Mouse (Mus musculus): Measurements from ENCODE around the gene Psmb8.
"Not testable (repeated sequence)": the region's sequence is repeated elsewhere in the genome, so short reads cannot be mapped to it uniquely, and the experiment has no call there.

Psmb8 gene

DNA sequence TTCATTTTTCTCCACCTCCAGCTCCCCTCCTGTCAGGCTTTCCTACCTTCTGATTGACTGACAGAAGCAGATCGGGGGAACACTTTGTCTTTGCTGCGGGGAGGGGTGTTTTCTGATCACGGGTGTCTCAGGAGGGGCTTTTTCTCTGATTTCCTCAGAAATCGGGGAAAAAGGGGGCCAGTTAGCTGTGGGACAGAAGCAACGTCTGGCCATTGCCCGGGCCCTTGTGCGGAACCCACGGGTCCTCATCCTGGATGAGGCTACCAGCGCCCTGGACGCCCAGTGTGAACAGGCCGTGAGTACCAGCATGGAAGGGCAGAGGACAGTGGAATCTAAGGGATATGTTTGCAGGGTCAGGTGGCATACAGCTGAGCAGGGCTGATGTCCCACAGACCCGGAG lies 17.7 kb downstream of the Psmb8 start:
- no peak for DNase-seq

DNA sequence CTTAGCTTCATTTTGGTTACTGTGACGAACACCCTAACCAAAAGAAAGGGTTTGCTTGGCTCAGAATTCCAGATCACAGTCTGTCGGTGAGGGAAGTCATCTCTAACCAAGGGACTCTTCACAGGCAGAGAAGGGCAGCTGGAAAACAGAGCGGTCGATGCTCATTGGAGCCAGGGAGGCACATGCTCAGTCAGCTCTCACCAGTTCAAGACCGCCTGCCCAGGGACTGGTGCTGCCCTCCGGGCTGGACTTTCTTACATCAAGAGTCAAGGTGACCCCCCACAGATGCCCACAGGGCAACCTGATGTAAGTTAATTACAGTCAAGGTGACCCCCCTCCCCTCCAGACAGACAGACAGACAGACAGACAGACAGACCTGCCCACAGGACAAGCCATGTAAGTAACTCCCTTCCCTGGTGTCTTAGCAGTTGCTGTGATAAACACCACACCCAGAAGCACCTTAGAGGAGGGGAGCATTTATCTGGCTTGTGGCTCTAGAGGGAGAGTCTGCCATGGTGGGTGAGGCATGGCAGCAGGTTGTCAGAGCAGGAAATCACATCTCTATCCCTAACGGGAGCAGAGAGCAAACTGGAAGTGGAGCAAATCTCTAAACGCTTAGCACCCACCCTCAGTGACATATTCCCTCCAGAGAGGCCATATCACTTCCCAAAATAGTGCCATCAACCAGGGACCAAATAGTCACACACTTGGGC lies 19.9 kb downstream of the Psmb8 start:
- DNase-seq: no peak

DNA sequence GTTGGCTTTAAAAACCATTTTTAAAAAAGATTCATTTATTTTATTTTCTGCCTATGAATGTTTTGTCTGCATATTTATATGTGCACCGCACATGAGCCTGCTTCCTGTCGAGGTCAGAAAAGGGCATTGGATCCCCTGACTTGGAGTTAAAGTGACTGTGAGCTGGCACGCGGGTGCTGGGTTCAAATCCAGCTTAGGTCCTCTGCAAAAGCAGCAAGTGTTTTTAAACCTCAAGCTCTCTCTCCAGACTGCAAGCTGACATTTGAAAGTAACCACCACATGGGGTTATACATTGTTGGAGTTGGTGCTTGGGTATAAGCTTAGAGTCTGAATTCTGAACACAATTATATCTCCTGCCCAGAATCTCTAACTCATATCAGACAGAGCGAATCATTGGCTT lies 20.5 kb downstream of the Psmb8 start:
- no peak for DNase-seq

DNA sequence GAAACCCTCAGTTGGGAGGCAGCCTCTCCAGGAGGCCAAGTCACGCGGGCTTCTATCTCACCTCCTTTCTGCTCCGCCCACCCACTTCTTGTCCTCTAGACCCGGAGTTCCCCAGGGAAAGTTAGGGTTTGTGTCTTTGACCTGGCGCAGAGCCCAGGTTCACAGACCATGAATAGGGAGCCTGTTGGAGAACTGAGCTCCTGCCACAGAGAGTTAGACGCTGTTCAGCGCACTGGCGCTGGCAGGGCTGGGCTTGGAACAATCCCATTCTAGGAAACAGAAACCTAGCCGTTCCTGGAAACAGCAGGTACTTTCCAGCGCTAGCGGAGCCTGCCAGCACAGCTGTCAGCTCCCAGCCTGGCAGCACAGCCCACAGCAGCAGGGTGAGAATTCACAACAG lies 21.2 kb downstream of the Psmb8 start:
- DNase-seq: no peak

DNA sequence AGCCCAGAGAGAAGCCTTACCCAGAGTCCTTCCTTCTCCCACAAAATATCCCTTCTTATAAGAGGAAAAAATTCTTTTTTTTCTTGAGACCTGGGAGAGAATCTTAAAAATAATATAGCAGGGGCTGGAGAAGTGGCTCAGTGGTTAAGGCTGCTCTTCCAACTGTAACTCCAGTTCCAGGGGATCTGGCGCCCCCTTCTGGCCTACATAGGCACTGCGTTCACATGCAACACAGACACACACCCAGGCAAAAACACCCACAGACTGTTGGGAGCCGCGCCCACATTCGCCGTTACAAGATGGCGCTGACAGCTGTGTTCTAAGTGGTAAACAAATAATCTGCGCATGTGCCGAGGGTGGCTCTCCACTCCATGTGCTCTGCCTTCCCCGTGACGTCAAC lies 21.6 kb downstream of the Psmb8 start:
- peak; percentile 65 for DNase-seq

DNA sequence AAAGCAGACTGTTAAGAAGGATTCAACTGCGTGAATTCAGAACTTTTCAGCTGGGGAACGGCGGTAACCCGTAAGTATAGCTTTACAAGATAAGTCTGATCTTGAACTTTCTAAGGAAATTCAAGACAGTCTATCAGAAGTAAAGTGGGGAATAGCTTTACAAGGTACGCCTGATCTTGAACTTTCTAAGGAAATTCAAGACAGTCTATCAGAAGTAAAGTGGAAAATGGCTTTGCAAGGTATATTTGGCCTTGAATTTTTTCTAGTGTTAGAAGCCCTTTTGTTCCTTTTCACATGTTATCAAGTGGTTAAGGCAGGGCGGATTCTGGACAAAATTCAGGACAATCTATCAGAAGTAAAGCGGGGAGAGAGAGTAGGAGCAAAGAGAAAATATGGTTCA lies 22.3 kb downstream of the Psmb8 start:
- not testable (repeated sequence) for DNase-seq

DNA sequence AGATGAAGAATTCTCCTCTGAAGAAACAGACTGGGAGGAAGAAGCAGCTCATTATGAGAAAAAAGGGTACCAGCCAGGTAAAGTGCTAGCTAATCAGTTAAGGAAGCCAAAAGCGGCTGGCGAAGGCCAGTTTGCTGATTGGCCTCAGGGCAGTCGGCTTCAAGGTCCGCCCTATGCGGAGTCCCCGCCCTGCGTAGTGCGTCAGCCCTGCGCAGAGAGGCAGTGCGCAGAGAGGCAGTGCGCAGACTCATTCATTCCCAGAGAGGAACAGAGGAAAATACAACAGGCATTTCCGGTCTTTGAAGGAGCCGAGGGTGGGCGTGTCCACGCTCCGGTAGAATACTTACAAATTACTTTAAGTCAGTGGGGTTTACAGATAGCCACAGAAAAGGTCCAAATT lies 22.9 kb downstream of the Psmb8 start:
- DNase-seq: not testable (repeated sequence)

DNA sequence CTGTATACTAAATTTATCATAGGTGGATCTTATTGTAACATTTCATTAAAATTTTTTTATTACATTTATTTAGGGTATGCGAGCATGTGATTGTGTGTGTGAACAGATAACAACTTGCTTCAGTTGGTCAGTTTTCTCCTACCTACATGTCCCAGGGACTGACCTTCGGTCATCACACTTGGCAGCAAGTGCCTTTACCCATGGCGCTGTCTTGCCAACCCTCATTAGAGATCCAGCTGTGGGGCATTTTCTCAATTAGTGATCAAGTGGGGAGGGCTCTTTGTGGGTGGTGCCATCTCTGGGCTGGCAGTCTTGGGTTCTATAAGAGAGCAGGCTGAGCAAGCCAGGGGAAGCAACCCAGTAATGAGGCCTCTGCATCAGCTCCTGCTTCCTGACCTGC lies 27.3 kb downstream of the Psmb8 start:
- no peak for DNase-seq

DNA sequence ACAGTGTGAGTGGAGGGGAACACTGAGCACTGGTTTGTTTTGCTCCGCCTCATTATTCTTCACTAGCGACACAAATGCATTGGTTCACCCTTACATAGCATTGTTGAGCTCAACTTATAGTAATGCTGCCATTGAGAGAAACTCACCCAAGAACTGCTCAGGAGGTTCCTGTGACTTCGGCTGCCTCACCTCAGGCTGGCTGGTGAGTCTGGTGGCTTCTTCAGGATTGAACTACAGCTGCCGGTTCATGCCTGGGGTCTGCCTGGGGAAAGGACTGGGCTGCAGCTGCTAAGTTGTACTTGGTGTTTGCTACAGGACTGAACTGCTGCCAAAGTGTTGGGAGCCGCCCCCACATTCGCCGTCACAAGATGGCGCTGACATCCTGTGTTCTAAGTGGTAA lies 27.9 kb downstream of the Psmb8 start:
- no peak for DNase-seq

DNA sequence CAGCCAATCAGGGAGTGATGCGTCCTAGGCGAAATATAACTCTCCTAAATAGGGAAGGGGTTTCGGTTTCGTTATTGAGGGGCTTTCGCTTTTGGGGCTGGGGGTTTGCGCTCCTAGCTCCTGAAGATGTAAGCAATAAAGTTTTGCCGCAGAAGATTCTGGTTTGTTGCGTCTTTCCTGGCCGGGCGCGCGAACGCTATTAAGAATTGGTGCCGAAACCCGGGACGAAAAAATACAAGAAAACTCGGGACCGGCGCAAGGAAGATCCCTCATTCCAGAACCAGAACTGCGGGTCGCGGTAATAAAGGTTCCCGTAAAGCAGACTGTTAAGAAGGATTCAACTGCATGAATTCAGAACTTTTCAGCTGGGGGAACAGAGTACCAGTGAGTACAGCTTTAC lies 28.4 kb downstream of the Psmb8 start:
- not testable (repeated sequence) for DNase-seq

DNA sequence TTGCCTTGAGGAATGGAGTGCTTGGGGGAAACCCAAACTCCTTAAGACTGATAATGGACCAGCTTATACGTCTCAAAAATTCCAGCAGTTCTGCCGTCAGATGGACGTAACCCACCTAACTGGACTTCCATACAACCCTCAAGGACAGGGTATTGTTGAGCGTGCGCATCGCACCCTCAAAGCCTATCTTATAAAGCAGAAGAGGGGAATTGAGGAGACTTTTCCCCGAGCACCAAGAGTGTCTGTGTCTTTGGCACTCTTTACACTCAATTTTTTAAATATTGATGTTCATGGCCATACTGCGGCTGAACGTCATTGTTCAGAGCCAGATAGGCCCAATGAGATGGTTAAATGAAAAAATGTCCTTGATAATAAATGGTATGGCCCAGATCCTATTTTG lies 33.5 kb downstream of the Psmb8 start:
- DNase-seq: not testable (repeated sequence)

DNA sequence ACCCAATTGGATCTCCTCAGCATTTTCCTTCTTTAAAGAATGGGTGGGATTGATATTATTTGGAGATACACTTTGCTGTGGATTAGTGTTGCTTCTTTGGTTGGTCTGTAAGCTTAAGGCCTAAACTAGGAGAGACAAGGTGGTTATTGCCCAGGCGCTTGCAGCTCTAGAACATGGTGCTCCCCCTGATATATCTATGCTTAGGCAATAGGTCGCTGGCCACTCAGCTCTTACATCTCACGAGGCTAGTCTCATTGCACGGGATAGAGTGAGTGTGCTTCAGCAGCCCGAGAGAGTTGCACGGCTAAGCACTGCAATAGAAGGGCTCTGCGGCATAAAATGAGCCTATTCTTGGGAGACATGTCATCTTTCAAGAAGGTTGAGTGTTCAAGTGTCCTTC lies 34.5 kb downstream of the Psmb8 start:
- not testable (repeated sequence) for DNase-seq

DNA sequence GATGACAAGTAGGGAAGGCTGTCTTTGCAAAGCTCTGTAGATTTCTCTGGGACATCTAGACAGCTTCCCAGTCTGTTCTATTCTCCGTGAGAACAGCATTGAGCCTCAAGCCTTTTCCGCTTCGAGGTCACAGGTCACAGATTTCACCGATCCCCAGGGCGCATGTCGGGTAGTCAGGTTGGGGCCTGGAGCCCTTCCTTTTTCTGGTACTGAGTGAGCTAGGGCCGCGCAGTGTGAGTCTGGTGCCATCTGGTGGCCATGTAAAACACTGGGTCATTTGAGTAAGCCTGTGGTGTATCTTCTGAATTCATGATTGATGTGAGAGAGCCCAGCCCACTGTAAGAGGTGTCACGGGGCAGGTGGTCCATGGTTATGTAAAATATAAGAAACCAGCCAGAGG lies 37.4 kb downstream of the Psmb8 start:
- peak; percentile 54 for DNase-seq

DNA sequence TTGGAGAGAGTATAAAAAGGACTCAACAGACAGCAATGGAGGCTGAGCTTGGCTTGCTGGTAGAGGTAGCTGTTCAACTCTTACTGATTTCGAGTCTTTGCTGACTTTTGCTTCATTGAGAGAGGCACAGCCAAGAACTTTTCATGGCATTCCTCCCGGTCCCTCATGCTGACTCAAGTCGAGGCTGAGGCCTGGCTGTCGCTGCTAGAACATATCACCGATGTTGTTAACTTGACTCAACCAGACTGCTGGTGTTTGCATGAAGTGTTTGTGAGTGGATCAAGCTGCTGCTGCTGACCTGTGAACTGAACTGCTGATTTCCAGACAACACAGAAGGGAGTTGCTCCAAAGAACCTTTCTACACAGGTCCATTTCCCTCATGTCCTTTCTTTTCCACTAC lies 39.2 kb downstream of the Psmb8 start:
- DNase-seq: no peak

DNA sequence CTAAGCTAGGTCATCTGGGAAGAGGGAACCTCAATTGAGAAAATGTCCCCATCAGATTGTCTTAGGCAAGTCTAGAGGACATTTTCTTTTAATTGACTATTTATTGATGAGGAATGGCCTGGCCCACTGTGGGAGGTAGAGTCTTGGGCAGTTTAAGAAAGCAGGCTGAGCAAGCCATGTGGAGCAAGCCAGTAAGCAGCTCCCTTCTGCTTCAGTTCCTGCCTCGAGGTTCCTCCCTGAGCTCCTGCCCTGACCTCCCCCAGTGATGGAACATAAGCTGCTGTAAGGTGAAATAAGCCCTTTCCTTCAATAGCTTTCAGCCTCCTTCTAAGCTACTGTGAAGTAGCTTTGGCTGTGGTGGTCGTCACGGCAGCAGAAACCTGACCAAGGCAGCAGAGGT lies 40.2 kb downstream of the Psmb8 start:
- no peak for DNase-seq

DNA sequence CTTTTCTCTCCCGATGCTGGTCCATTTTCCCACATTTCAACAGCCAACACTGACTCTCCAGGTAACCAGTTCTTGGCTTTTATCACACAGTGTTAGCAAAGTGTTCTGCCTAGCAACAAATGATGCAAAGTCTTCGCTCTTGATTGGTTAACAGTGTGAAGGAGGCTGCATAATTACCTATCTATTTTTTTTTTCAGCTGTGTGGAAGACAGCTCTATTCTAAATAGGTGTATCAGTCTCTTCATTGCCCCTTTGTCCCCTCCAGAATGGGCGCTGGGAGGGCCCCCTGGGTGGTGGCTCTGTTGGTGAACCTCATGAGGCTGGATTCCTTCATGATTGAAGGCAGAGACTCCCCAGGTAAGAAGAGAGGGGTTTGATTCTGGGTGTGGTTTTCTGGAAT lies 41.2 kb downstream of the Psmb8 start, which contains the start of gene H2-Ob:
TSS of gene H2-Ob (plus strand) at position 198 of the 400 bp plus-strand sequence.
- DNase-seq: no peak

DNA sequence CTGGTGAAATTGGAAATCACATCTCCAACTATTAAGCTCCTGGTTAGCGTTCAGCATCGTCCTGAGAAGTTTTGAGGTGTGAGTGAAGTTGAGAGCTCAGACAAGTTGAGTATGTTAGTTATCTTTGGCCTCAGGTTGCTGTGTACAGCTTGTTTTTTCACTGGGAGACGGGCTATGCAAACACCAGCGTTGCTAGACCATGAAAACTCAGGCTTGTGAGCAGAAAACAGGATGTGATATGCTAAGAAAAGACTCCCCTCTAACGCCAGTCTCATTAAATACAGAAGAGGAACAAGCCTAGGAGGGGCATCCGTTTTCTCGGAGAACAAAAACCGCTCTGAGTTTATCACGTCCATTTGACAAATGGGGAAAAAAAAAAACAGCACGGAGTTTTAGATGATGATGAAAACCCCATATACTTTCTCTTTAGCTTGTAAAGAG lies 42.1 kb downstream of the Psmb8 start:
- DNase-seq: no peak

DNA sequence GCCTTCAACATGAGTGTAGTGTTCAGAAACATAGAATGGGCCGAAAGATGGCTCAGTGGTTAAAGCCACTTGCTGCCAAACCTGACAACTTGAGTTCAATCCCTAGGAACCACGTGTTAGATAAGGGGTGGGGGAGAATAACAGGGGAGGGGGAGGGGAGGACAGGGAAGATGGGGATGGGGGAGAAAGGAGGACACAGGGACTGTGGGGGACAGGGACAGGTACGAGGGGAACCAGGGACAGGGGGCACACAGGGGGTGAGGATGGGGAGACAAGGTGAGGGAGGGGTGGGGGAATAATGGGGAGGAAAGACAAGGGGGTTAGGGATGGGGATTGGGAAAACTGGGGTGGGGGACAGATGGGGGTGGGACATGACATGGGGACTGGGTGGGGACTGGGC lies 42.8 kb downstream of the Psmb8 start:
- no peak for DNase-seq

DNA sequence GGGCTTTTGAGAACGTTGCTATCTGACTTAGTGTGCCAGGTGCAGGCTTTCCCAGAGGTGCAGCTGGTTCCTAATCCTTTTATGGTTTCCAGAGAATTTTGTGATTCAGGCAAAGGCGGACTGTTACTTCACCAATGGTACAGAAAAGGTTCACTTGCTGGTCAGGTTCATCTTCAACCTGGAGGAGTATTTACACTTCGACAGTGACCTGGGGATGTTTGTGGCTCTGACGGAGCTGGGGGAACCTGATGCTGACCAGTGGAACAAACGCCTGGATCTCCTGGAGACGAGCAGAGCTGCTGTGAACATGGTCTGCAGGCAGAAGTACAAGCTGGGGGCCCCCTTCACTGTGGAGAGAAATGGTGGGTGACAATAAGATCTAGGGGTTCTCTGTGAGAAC lies 43.4 kb downstream of the Psmb8 start:
- DNase-seq: no peak

DNA sequence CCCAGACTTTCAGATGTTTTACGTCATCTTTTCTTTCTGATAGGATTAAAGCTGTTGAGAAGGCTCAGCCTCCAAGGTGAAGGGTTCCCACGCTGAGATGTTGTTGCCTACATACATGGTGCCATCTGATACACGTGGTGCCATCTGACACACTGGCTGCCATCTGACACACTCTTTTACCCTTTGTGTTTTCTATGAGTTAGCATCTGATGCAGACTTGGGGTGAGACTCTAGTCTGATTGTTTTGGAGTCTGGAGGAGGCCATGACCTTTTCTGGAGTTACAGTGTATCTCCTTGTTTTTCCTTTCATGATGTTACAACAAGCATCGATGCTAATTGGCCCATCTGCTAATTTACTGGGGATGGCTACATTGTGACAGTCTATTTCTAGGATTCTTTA lies 47.1 kb downstream of the Psmb8 start:
- no peak for DNase-seq

DNA sequence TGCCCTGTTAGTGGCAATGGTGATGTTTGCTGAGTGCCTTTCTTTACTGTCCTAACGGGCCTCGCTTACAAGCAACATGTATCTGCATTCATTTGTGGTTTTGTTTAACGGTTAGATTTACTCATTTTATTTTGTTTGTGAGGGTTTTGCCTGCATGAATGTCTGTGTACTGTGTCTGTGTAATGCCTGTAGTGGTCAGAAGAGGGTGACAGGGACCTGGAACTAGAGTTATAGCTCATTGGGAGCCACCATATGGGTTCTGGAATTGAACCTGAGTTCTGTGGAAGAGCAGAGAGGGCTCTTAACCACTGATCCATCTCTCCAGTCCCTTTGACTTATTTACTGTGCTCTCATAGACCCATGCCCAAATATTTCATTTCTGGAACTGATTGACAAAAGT lies 49.5 kb downstream of the Psmb8 start:
- DNase-seq: no peak

DNA sequence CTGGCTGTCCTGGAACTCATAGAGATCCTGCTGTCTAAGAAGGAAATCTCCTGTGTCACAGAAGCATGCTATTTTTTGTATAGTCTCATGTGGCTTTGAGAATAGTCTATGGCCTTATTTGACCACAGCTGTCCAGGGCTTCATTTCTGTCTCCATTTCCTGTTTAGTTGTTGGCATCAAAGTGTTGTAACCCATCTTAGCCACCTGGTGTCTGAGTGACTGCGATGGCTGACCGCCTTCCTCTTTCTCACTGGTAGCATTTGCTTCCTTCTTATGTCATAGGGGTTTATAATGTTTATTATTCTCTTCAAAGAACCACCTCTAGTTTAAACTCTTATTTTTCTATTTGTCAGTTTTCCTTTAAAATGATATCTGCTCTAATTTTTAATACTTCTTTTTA lies 51.2 kb downstream of the Psmb8 start:
- DNase-seq: no peak

DNA sequence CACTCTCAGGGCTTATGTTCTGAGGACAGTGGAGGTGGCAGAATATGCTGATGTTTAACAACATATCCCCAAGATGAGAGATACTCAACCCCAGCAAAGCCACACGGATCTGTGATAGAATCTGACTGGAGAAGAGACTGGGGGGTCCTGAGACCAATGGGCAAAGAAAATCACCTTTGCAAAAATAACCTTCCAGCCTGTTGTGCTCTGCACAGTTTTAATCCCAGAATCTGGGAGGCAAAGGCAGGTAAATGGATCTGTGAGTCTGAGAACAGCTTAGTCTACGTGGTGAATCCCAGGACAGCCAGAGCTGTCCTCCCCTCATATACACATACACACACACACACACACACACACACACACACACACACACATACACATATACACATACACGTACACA lies 51.8 kb downstream of the Psmb8 start:
- no peak for DNase-seq

DNA sequence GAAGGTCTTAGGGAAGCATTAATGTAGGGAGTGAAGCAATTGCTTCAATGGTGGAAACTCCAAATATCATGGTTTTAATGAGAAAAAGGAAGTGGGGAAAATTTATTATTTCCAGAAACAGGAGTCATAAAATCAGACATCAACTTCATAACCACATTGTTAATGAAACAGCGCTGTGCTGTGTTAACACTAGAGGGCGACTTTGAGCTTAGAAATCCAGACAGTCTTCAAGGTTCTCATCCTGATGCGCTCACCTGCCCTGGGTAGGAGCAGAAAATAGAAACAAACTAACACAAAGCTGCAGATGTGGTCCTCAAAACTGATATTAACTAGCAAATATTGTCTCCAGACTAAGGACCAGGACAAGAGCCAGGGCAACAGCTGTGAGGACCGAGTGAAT lies 52.4 kb downstream of the Psmb8 start:
- DNase-seq: peak; percentile 34

Measured in right cerebral cortex, postnatal 4 days (tissue).